Mouse (Mus musculus) liver, embryonic 14.5 days (tissue): ENCODE data around the gene Ccdc86. TPM values are rescaled to one million over a fixed set of nuclear protein-coding genes. Genes with fewer than 3 reads are reported as not detected.

Experiments used
- ATAC-seq: fragments of 200-750 bp; cut with Nextera tagmentation; 2 replicates; pipeline ENCODE4 v1.8.0; 2017; ENCODE audit warnings: moderate number of reproducible peaks, mild to moderate bottlenecking, moderate library complexity; ENCODE audit not compliant: insufficient read depth
- DNase-seq, 3 experiments: peaks; one replicate each; pipeline ENCODE4 v3.0.0-alpha.2; 2012 to 2013; ENCODE audit warnings: low read depth in 3 of 3, low spot score in 3 of 3
- H3K27ac ChIP-seq: fragments of 300-500 bp; sonication (generic); 2 replicates; pipeline ENCODE4 v1.5.1; 2014; ENCODE audit warnings: moderate library complexity, mild to moderate bottlenecking, control low read depth, inconsistent platforms
- H3K27me3 ChIP-seq: fragments of 300-500 bp; sonication (generic); 2 replicates; pipeline ENCODE4 v1.6.1; 2014; ENCODE audit warnings: mild to moderate bottlenecking, low read length, moderate library complexity; ENCODE audit not compliant: control insufficient read depth, insufficient read depth
- H3K36me3 ChIP-seq: fragments of 300-500 bp; sonication (generic); replicated peaks from 2 replicates; pipeline ENCODE4 v1.6.1; 2014; ENCODE audit warnings: low read depth; ENCODE audit not compliant: control insufficient read depth, insufficient read depth
- H3K4me1 ChIP-seq, 2 experiments: fragments of 200-500 bp in 1 of 2; fragments of 300-500 bp in 1 of 2; sonication (generic) in 1 of 2; replicated peaks; 2 replicates each; pipeline ENCODE4 v1.6.1; 2012 to 2014; ENCODE audit warnings: antibody characterized with exemption in 1 of 2, inconsistent platforms in 1 of 2, low read length in 1 of 2; ENCODE audit not compliant: control insufficient read depth in 2 of 2, insufficient read depth in 2 of 2
- H3K4me2 ChIP-seq: fragments of 300-500 bp; sonication (generic); 2 replicates; pipeline ENCODE4 v1.6.1; 2014; ENCODE audit warnings: low read depth, mild to moderate bottlenecking, control low read depth, moderate library complexity
- H3K4me3 ChIP-seq, 2 experiments: fragments of 200-500 bp in 1 of 2; fragments of 300-500 bp in 1 of 2; sonication (generic) in 1 of 2; 2 replicates each; pipeline ENCODE4 v1.5.1; 2012 to 2014; ENCODE audit warnings: low read depth in 2 of 2, low read length in 2 of 2, mild to moderate bottlenecking in 2 of 2, control low read depth in 1 of 2, inconsistent platforms in 1 of 2, moderate library complexity in 1 of 2; ENCODE audit not compliant: insufficient read depth in 1 of 2
- H3K9ac ChIP-seq: fragments of 300-500 bp; sonication (generic); replicated peaks from 2 replicates; pipeline ENCODE4 v1.6.1; 2014; ENCODE audit warnings: mild to moderate bottlenecking, control low read depth, moderate library complexity
- H3K9me3 ChIP-seq: fragments of 300-500 bp; sonication (generic); 2 replicates; pipeline ENCODE4 v1.6.1; 2016; ENCODE audit warnings: low read length, mixed read lengths; ENCODE audit not compliant: control insufficient read depth
- CTCF ChIP-seq: IDR thresholded peaks from 2 replicates; pipeline ENCODE4 v1.5.1; 2016; ENCODE audit warnings: antibody characterized with exemption, low read depth, control low read depth
- EP300 ChIP-seq: IDR thresholded peaks from 2 replicates; pipeline ENCODE4 v1.6.1; 2016; ENCODE audit warnings: antibody characterized with exemption, low read depth
- WGBS: fragments of 180-500 bp; shearing (Covaris S2); extraction: QIAGEN DNeasy Blood & Tissue Kit; methylation state at CpG from one replicate; pipeline ENCODE4 v1.1.7; 2014; ENCODE audit not compliant: insufficient replicate concordance; 5-methylcytosine and 5-hydroxymethylcytosine counted together
- polyA plus RNA-seq, 2 experiments: library from polyadenylated mRNA; depleted of rRNA in 1 of 2; stranded (reverse) in 1 of 2; unstranded in 1 of 2; fragments of >200 nt; fragmentation: Nextera tagmentation in 1 of 2; extraction: Ambion mirVana in 1 of 2; gene quantifications; 2 replicates each; pipeline versions ENCODE4 v1.2.1 to v1.2.3; 2012 to 2014

Gene Ccdc86
- polyA plus RNA-seq, 2 experiments, result 4.9 to 10.6 TPM

- H3K27ac ChIP-seq, result no peak overlapping the region
- H3K9me3 ChIP-seq, result no peaks in the 10 kb centered on the region
- WGBS, result 74% methylated on average over 4 of the region's 4 CpGs
- no peak for ATAC-seq
- no peak overlapping the region for H3K4me2 ChIP-seq
- H3K9ac ChIP-seq, result no peak overlapping the region
- TF ChIP-seq EP300 (no peak), CTCF (no peak)
- H3K36me3 ChIP-seq, result no peaks in the 10 kb centered on the region
- H3K4me1 ChIP-seq, result no peaks in the 10 kb centered on the region
- DNase-seq, result no peak
- no peaks in the 10 kb centered on the region for H3K27me3 ChIP-seq
- no peak overlapping the region for H3K4me3 ChIP-seq
Measured at GRCm38 (mm10) chr19:10985889-10986288, 36.8 kb upstream of the Ccdc86 start.

- Histone ChIP-seq H3K9me3 (no peaks in the 10 kb centered on the region), H3K27me3 (no peaks in the 10 kb centered on the region), H3K4me2 (no peak overlapping the region), H3K36me3 (no peaks in the 10 kb centered on the region), H3K27ac (no peak overlapping the region), H3K9ac (no peak overlapping the region), H3K4me1 (peaks cover 0 to 6% of the 10 kb centered on the region in 2 experiments; a peak in 2 of 4 replicates), H3K4me3 (no peak overlapping the region)
- DNase-seq (no peak), ATAC-seq (no peak)
- TF ChIP-seq CTCF, result peak; percentile 22
- TF ChIP-seq EP300, result no peak
- WGBS, result 54% methylated on average over 13 of the region's 13 CpGs
Measured at GRCm38 (mm10) chr19:10984551-10984950, 35.5 kb upstream of the Ccdc86 start.

GRCm38 (mm10) chr19:10983146-10983545 is 34.1 kb upstream of the Ccdc86 start:
- Histone ChIP-seq H3K4me3 (no peak overlapping the region), H3K4me1 (peaks cover 0 to 8% of the 10 kb centered on the region in 2 experiments; a peak in 2 of 4 replicates), H3K27me3 (no peaks in the 10 kb centered on the region), H3K36me3 (no peaks in the 10 kb centered on the region), H3K9ac (no peak overlapping the region), H3K27ac (no peak overlapping the region), H3K4me2 (no peak overlapping the region), H3K9me3 (no peaks in the 10 kb centered on the region)
- 21% methylated on average over 14 of the region's 14 CpGs for WGBS
- TF ChIP-seq CTCF (peak; percentile 76), EP300 (no peak)
- ATAC-seq, result no peak
- DNase-seq, result no peak

GRCm38 (mm10) chr19:10980210-10980609 is 31.1 kb upstream of the Ccdc86 start:
- ATAC-seq (no peak), DNase-seq (no peak)
- Histone ChIP-seq H3K4me1 (peaks cover 0 to 8% of the 10 kb centered on the region in 2 experiments; a peak in 2 of 4 replicates), H3K4me2 (peak overlapping the region; percentile 37; the same call in 1 of the 2 replicates), H3K27ac (no peak overlapping the region), H3K27me3 (no peaks in the 10 kb centered on the region), H3K36me3 (no peaks in the 10 kb centered on the region), H3K9ac (no peak overlapping the region), H3K9me3 (no peaks in the 10 kb centered on the region), H3K4me3 (peak overlapping the region in 1 of 2 experiments; percentile 14; a peak in 1 of 4 replicates)
- TF ChIP-seq EP300 (no peak), CTCF (no peak)
- WGBS, result 44% methylated on average over 5 of the region's 5 CpGs

GRCm38 (mm10) chr19:10979184-10980168 is 30.4 kb upstream of the Ccdc86 start:
- 6% methylated on average over 18 of the region's 18 CpGs for WGBS
- Histone ChIP-seq H3K27ac (no peak overlapping the region), H3K4me3 (peak overlapping the region in 1 of 2 experiments; percentile 14; a peak in 1 of 4 replicates)

More at GRCm38 (mm10) chr19:10979184-10980168, 30.4 kb upstream of the Ccdc86 start:
- peak; percentile 79 for TF ChIP-seq CTCF
- no peak for TF ChIP-seq EP300
- Histone ChIP-seq H3K9me3 (no peaks in the 10 kb centered on the region), H3K4me2 (peak overlapping the region; percentile 37), H3K36me3 (no peaks in the 10 kb centered on the region), H3K27me3 (no peaks in the 10 kb centered on the region), H3K9ac (no peak overlapping the region), H3K4me1 (peaks cover 0 to 8% of the 10 kb centered on the region in 2 experiments; a peak in 2 of 4 replicates)
- DNase-seq, result peak; percentile 47 to 58 (median 50)
- peak; percentile 47; the same call in 1 of the 2 replicates for ATAC-seq
